Mouse (Mus musculus) adrenal gland, adult 18-20 months (tissue): ENCODE measurements around the gene S100a5. TPM values are rescaled to one million over a fixed set of nuclear protein-coding genes. Genes with fewer than 3 reads are reported as not detected.
A peak's percentile ranks its signal among the peaks of the same experiment; 100 is the strongest.

Experiments used
- DNase-seq, 2 experiments: peaks; one replicate each; pipeline ENCODE4 v3.0.0; 2021 to 2022; ENCODE audit warnings: low spot score in 2 of 2
- long read RNA-seq, 2 experiments: library from polyadenylated mRNA; stranded (forward); transcript quantifications; one replicate each; pipeline ENCODE4 v2.0.0; 2021
- total RNA-seq, 2 experiments: library from RNA; stranded (reverse); gene quantifications; 1 replicate in 1 of 2; 2 replicates in 1 of 2; pipeline ENCODE4 v1.2.3; 2021

Gene S100a5
- total RNA-seq: not detected
- long read RNA-seq, experiment 1: 0 reads
- long read RNA-seq, experiment 2: 0 reads

GRCm38 (mm10) chr3:90608223-90608622, at the start of gene S100a5:
TSS of gene S100a5 (plus strand) at chr3:90608523.
- DNase-seq: no peak

DNA sequence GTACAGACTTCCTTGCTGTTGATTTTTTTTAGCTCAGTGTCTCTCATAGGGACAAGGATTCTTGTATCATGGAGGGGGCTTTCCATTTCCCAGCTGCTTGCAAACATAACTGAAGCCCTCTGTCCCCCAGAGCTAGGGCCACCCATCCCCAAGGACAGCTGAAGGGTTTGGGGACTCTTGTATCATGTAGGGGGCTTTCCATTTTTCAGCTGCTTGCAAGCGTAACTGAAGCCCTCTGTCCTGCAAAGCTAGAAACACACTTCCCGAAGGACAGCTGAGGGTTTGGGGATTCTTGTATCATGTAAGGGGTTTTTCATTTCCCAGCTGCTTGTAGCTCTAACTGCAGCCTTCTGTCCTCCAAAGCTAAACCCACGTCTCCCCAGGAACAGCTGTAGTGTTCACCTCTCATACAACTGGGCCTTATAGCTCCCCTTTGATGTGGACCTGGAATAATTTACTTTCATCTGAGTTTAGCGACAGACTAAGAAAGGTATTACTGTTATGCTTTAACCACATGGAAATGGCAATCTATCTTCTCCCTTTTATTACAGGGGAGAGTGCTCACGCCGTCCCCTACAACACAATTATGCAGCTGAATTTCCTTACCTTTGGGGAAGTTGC, 48.2 kb upstream of the S100a5 start, which contains the start of gene S100a3:
S100a3 (plus strand) TSS at position 571 of the 621 bp plus-strand sequence.
- DNase-seq: no peak

DNA sequence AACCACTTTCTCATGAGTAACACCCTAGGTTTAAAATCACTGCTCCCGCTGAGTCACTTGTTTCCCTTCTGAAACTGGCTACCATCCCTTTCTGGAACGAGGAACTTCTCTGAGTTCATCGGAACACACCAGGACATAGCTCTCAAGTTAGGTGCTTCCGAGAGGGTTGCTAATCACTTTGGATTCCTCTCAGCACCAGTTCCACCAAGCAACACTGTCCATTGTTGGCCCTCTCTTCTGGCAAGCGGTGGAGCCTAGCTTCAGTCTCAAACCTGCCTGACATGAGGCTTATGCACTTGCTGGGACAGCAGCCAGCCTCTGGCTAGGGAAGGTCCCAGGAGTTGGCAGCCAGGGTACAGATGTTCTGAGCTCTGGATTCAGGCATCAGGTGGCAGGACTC, 33.6 kb upstream of the S100a5 start:
- DNase-seq: no peak

DNA sequence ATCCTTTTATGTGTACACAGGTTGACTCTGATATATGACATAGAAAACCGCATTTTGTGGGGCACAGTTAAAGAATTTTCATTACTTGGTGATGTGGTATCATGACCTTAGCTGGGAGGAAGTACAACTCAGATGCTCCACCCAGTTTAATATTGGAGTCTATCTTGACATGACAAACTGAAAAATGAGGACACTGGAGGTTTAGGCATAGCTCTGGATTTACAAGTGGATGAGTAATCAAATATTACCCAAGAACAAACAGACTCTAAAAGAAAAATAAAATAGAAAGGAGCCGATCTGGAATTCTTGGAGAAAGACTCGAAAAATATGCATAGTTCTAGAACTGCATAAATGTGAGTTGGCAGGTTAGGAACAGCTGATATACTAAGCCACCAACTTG, 33.0 kb upstream of the S100a5 start:
- no peak for DNase-seq

DNA sequence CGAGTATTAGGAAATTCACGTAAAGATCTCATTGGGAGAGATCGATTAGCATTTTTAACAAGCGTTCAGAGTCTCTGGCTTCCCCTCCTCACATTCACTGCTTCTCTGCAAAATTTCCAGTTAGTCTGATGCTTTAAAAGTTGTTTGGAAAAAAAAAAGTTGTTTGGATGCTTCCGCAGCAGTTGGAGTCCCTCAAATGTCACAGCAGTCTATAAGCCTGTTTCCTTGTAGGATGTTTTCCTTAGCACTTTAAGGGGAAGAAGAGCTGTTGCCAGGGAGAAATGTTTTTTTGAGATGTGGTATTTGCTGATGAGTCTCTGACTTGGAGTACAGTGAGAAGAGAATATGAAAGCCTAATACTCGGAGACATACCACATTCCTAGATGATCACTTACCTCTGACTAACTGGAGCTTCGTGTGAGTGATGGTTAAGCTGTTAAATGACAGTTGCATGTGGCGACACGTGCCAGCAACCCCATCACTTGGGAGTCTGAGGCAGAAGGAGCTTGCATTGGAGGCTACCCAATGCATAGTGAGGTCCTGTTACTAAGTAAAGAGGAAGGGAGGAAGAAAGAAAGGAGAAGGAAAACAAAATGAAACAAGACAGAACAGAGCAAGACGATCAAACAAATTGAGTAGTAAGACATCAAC, 31.8 kb upstream of the S100a5 start:
- no peak for DNase-seq

GRCm38 (mm10) chr3:90579433-90579832, 28.9 kb upstream of the S100a5 start:
- no peak for DNase-seq

- DNase-seq: no peak
Measured at GRCm38 (mm10) chr3:90581141-90581540, 27.2 kb upstream of the S100a5 start.

DNA sequence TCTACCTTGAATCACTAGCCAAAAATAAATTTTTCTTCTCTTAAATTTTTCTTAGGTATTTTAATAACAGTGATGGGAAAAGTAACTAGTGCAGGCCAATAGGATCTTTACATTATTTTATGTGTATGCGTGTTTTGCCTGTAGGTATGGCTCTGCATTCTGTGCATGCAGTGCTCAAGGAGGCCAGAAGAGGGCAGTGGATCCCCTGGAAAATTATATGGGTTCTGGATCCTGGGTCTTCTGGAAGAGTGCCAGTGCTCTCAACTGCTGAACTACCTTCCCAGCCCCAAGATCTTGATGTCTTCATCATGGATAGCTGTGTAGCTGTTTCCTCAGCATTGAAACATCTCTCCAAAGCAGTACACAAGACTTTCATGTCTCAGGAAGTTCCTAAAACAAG, 26.2 kb upstream of the S100a5 start:
- no peak for DNase-seq

DNA sequence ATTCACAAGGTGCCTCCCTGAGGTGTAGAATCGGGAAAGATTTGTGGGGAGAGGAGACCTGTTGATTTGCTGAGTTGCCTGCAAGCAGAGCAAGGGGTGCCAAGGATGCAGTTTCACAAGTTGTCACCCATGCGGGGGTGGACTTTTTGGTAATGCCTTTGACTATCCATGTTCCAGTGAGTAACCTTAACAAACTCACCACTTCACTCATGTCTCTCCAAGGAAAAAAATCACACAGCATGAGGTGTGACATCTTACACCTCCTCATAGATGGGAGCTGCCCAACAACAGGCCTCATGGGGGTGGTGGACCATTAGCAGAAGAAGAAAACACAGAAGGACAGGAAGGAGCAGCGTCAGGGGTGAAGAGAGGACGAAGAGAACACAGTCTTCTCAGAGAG, 25.8 kb upstream of the S100a5 start:
- DNase-seq: no peak

- no peak for DNase-seq
Measured at GRCm38 (mm10) chr3:90583893-90584292, 24.4 kb upstream of the S100a5 start.

GRCm38 (mm10) chr3:90585595-90585994, 22.7 kb upstream of the S100a5 start:
- peak; percentile 47 to 60 for DNase-seq

- DNase-seq: no peak
Measured at GRCm38 (mm10) chr3:90586016-90586643, 22.2 kb upstream of the S100a5 start.

DNA sequence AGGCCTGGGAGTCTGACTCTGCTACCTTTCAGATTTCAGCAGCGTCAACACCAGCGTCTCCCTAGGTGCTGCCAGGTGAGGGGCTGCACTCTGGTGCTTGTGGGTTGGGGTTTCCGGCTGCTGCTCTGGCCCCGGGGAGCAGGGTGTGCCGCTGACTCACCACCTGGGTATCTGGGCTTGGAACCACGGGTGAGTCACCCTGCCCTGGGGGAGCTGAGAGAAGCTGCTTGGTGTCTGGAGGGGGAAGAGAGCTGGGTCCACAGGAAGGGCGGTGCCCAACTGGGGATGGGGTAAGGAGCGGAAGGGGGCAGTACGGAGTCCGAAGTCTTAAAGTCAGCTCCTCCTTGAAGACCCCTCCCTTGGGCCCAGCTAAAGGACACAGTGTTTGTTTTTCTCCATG, 21.4 kb upstream of the S100a5 start:
- peak; percentile 68 to 70 for DNase-seq

- DNase-seq: no peak
Measured at GRCm38 (mm10) chr3:90587361-90588101, 20.8 kb upstream of the S100a5 start.

GRCm38 (mm10) chr3:90589390-90589789, 18.9 kb upstream of the S100a5 start:
- no peak for DNase-seq

DNA sequence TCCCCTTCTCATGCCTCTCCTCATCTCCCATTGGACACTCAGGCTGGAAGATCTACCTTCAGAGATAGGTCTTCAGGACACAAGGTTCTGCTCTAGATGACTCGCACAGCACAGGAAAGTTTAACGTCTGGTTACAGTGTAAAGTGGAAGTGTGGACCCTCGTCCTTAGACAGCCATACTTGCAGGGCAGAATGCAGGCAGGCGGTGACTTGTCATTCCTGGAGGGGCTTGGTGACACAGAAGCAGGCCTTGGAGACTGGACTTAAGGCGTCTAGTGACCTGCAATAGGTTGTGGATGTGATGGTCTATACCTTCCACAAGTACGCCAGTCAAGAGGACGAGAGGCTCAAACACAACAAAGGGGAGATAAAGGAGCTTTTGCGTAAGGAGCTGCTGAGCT, 18.4 kb upstream of the S100a5 start, which contains the start of gene S100a2:
S100a2 (plus strand) TSS at position 301 of the 400 bp plus-strand sequence.
- no peak for DNase-seq

- DNase-seq: no peak
Measured at GRCm38 (mm10) chr3:90594466-90594865, 13.9 kb upstream of the S100a5 start.

- no peak for DNase-seq
Measured at GRCm38 (mm10) chr3:90595556-90595955, 12.8 kb upstream of the S100a5 start.

DNA sequence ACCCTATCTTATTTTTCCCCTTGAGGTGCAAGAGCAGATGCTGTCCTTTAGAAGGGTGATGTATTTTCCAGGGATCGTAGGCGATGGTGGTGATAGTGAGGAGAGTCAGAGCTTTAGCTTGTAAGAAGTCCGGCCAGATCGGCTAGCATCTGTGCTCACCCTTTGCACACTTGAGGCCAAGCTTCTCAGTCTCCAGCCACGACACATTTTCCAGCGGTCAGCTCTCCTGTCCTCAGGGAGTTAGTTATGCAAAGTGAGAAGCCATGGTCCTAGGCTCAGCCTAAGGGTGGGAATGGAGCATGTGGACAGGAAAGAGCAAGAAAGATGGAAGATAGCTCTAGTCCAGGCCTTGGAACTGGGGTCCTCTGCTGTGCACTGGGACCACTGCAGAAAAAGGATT, 11.5 kb upstream of the S100a5 start:
- DNase-seq: no peak

DNA sequence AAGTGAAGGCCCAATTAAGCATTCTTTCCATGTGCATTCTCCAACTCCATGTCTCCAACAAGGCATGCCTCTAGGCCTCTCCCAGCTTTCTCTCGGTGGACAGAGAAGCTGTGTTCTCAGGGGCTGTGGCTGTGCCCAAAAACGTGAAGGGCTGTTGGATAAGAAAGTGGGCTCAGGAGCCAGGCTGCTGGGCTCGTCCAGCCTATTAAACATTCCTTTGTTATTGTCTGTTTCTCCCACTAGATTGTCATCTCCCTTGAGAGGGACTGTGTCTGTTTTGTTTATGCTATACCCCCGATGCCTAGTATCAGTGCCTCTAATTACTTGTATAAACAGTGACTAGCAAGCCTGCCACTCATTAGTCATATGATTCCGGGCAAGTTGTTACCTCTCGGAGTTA, 10.6 kb upstream of the S100a5 start:
- DNase-seq: no peak

DNA sequence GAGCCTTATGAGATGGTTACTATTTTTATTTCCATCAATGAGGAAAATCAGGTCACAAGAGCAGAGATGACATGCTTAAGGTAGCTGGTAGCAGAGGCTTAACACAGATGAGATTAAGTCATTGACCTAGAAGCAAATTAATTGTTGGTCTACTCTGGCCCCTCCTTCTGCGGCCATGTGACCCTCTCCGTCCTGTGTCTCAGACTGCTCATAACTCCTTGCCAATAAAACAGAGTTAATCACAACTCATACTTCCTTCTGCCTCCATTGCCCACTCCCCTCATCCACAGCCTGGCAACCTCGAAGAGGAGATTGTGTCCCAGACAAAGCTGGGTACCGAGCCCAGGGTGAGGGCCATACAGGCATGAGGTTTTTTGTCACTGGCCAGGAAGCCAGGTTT, 10.1 kb upstream of the S100a5 start:
- DNase-seq: no peak

DNA sequence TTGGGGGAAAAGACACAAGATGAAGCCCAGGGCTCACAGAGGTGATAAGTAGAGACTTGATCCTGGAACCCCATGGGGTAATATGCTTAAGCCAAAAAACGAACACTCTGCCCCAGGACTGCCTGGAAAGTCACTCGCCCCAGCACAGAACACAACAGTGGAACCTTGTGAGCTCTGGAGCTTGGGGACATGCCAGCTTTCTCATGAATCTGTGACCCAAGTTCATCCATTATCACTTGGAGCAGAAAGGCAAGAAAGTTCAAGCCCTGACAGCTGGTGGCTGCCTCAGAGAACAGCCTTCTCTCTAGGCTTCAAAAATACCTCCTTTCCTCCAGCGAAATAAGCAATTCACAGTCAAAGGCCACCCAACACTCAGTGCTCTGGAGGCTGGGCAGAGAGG, 8.9 kb upstream of the S100a5 start:
- no peak for DNase-seq
